Mouse (Mus musculus) myocyte (in vitro differentiated cells): Measurements from ENCODE around the gene Nrde2. TPM values are rescaled to one million over a fixed set of nuclear protein-coding genes. Genes with fewer than 3 reads are reported as not detected.

Source experiments
- H3K27me3 ChIP-seq: one replicate; pipeline ENCODE4 v1.6.1; 2011; ENCODE audit not compliant: control insufficient read depth, insufficient read depth, insufficient read length
- H3K36me3 ChIP-seq: one replicate; pipeline ENCODE4 v1.6.1; 2011; ENCODE audit not compliant: control insufficient read depth, insufficient read depth
- H3K4me2 ChIP-seq: one replicate; pipeline ENCODE4 v1.6.1; 2011; ENCODE audit warnings: low read depth, control low read depth
- H3K4me3 ChIP-seq: one replicate; pipeline ENCODE4 v1.5.1; 2011; ENCODE audit warnings: mild to moderate bottlenecking, control low read depth, moderate library complexity
- H3K79me2 ChIP-seq: one replicate; pipeline ENCODE4 v1.6.1; 2011; ENCODE audit not compliant: control insufficient read depth, insufficient read depth
- H3ac ChIP-seq: one replicate; pipeline ENCODE4 v1.6.1; 2011; ENCODE audit not compliant: control insufficient read depth, insufficient read length
- CEBPB ChIP-seq: IDR thresholded peaks from 2 replicates; pipeline ENCODE4 v1.6.1; 2011; ENCODE audit warnings: mild to moderate bottlenecking, moderate library complexity; ENCODE audit not compliant: poor library complexity, insufficient read depth, severe bottlenecking
- MAX ChIP-seq: IDR thresholded peaks from one replicate; pipeline ENCODE4 v1.6.1; 2011; ENCODE audit warnings: low read depth, mild to moderate bottlenecking, control low read depth
- MYOD1 ChIP-seq, 3 experiments: IDR thresholded peaks; one replicate each; pipeline ENCODE4 v1.6.1; 2011; ENCODE audit warnings: control low read depth in 2 of 3, low read depth in 2 of 3, mild to moderate bottlenecking in 2 of 3, moderate library complexity in 1 of 3; ENCODE audit not compliant: insufficient read length in 2 of 3, control insufficient read depth in 1 of 3
- MYOG ChIP-seq, 3 experiments: IDR thresholded peaks; one replicate each; pipeline ENCODE4 v1.6.1; 2011; ENCODE audit warnings: control low read depth in 2 of 3, low read depth in 2 of 3, mild to moderate bottlenecking in 2 of 3; ENCODE audit not compliant: insufficient read length in 2 of 3, control insufficient read depth in 1 of 3, insufficient read depth in 1 of 3
- POLR2A ChIP-seq: IDR thresholded peaks from one replicate; pipeline ENCODE4 v1.6.1; 2011; ENCODE audit warnings: low read depth, mild to moderate bottlenecking, control low read depth, moderate library complexity; ENCODE audit not compliant: insufficient read length
- POLR2AphosphoS2 ChIP-seq: IDR thresholded peaks from one replicate; pipeline ENCODE4 v1.6.1; 2011; ENCODE audit warnings: low read depth, control low read depth; ENCODE audit not compliant: insufficient read length
- TCF12 ChIP-seq: IDR thresholded peaks from one replicate; pipeline ENCODE4 v1.6.1; 2011; ENCODE audit warnings: mild to moderate bottlenecking, control low read depth; ENCODE audit not compliant: poor library complexity, insufficient read depth, severe bottlenecking
- TCF3 ChIP-seq: IDR thresholded peaks from one replicate; pipeline ENCODE4 v1.6.1; 2011; ENCODE audit warnings: low read depth, control low read depth; ENCODE audit not compliant: insufficient read length
- USF1 ChIP-seq: IDR thresholded peaks from one replicate; pipeline ENCODE4 v1.6.1; 2011; ENCODE audit warnings: low read depth, mild to moderate bottlenecking, control low read depth, moderate library complexity
- polyA plus RNA-seq: library from polyadenylated mRNA; unstranded; fragments of >200 nt; fragmentation: generic; extraction: Trizol; gene quantifications from one replicate; pipeline ENCODE4 v1.2.1, GENCODE M21; 2012; ENCODE audit warnings: missing spikeins

Nrde2 gene
- polyA plus RNA-seq, 1 experiment: 9.3 TPM

GRCm38 (mm10) chr12:100127866-100128480 is 31.5 kb downstream of the Nrde2 start:
- no peak overlapping the region for H3K4me2 ChIP-seq
- no peak for TF ChIP-seq MAX
- no peak overlapping the region for H3ac ChIP-seq
- peaks cover 30% of the 10 kb centered on the region for H3K36me3 ChIP-seq
- H3K79me2 ChIP-seq: no peaks in the 10 kb centered on the region
- H3K4me3 ChIP-seq: no peak overlapping the region
- no peaks in the 10 kb centered on the region for H3K27me3 ChIP-seq

GRCm38 (mm10) chr12:100126968-100127865 is 32.2 kb downstream of the Nrde2 start:
- Histone ChIP-seq H3K36me3 (peaks cover 26% of the 10 kb centered on the region), H3K27me3 (no peaks in the 10 kb centered on the region), H3K79me2 (no peaks in the 10 kb centered on the region), H3K4me3 (no peak overlapping the region), H3K4me2 (no peak overlapping the region), H3ac (no peak overlapping the region)
- TF ChIP-seq MYOG (IDR thresholded peaks at IDR 0.05; ENCODE audit: control insufficient read depth in 1 of 3, insufficient read depth in 1 of 3, insufficient read length in 2 of 3, low read depth in 2 of 3): no peak

- Histone ChIP-seq H3K4me3 (no peak overlapping the region), H3K36me3 (peaks cover 43% of the 10 kb centered on the region), H3K4me2 (no peak overlapping the region), H3ac (no peak overlapping the region), H3K79me2 (no peaks in the 10 kb centered on the region), H3K27me3 (no peaks in the 10 kb centered on the region)
- TF ChIP-seq CEBPB (no peak), MYOD1 (IDR thresholded peaks at IDR 0.05; ENCODE audit: control insufficient read depth in 1 of 3, insufficient read length in 2 of 3, low read depth in 2 of 3) (peak in 1 of 3 experiments; percentile 27), POLR2AphosphoS2 (peak; percentile 40), TCF12 (no peak), MYOG (IDR thresholded peaks at IDR 0.05; ENCODE audit: control insufficient read depth in 1 of 3, insufficient read depth in 1 of 3, insufficient read length in 2 of 3, low read depth in 2 of 3) (no peak)
Measured at GRCm38 (mm10) chr12:100124913-100125798, 34.3 kb downstream of the Nrde2 start.

DNA sequence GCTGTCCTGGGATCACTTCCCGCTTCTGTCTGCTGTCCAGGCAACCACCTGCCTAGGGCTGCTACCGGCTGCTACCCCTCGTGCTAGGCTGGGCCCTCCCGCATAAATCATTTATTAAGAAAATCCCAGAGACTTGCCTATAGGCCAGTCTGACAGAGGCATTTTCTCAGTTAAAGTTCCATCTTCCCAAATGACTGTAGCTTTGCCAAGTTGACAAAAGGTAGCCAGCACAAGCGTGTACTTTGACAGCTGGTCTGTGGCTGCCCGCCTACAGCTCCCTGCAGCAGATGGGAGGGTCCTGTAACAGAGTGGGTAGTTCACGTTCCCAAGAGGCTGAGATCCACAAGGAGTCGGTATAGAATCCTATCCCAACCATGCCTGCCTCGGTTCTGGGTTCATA is 36.0 kb downstream of the Nrde2 start:
- Histone ChIP-seq H3K27me3 (no peaks in the 10 kb centered on the region), H3ac (no peak overlapping the region), H3K36me3 (peaks cover 52% of the 10 kb centered on the region), H3K4me3 (no peak overlapping the region), H3K79me2 (no peaks in the 10 kb centered on the region), H3K4me2 (peak overlapping the region; percentile 44)
- TF ChIP-seq MYOD1 (IDR thresholded peaks at IDR 0.05; ENCODE audit: control insufficient read depth in 1 of 3, insufficient read length in 2 of 3, low read depth in 2 of 3): peak in 2 of 3 experiments; percentile 43 to 79
- TF ChIP-seq MYOG (IDR thresholded peaks at IDR 0.05; ENCODE audit: control insufficient read depth in 1 of 3, insufficient read depth in 1 of 3, insufficient read length in 2 of 3, low read depth in 2 of 3): peak in 2 of 3 experiments; percentile 61 to 80
- TF ChIP-seq POLR2A: no peak
- peak; percentile 13 for TF ChIP-seq TCF12

DNA sequence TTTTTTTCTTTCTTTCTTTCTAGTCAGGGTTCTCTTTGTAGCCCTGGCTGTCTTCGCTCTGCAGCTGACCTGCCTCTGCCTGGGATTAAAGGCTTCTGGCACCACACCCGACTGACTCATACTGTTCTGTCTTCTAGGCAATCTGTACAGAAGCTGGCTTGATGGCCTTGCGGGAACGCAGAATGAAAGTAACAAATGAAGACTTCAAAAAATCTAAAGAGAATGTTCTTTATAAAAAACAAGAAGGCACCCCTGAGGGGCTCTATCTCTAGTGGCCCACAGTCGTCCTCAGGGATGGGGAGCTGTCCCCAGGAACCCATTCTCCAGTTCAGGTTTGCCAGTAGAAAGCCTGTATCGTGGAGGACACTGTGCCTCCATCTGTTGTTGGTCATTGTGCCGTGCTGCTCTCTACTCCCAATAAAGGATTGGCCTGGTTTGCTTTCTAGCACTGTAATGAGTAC is 36.5 kb downstream of the Nrde2 start:
- H3K79me2 ChIP-seq: no peaks in the 10 kb centered on the region
- no peaks in the 10 kb centered on the region for H3K27me3 ChIP-seq
- H3ac ChIP-seq: no peak overlapping the region
- H3K4me2 ChIP-seq: peak overlapping the region; percentile 44
- peaks cover 58% of the 10 kb centered on the region for H3K36me3 ChIP-seq
- H3K4me3 ChIP-seq: no peak overlapping the region
- TF ChIP-seq POLR2AphosphoS2 (no peak), TCF12 (no peak), MYOG (IDR thresholded peaks at IDR 0.05; ENCODE audit: control insufficient read depth in 1 of 3, insufficient read depth in 1 of 3, insufficient read length in 2 of 3, low read depth in 2 of 3) (no peak), MYOD1 (IDR thresholded peaks at IDR 0.05; ENCODE audit: control insufficient read depth in 1 of 3, insufficient read length in 2 of 3, low read depth in 2 of 3) (peak in 1 of 3 experiments; percentile 3), TCF3 (no peak), USF1 (no peak)
